Mouse (Mus musculus) kidney, postnatal 14 days (tissue): ENCODE measurements around the gene Sae1.

Source experiments
- DNase-seq: peaks from one replicate; pipeline ENCODE4 v3.0.0; 2022; ENCODE audit warnings: mixed read lengths

The Sae1 gene

DNA sequence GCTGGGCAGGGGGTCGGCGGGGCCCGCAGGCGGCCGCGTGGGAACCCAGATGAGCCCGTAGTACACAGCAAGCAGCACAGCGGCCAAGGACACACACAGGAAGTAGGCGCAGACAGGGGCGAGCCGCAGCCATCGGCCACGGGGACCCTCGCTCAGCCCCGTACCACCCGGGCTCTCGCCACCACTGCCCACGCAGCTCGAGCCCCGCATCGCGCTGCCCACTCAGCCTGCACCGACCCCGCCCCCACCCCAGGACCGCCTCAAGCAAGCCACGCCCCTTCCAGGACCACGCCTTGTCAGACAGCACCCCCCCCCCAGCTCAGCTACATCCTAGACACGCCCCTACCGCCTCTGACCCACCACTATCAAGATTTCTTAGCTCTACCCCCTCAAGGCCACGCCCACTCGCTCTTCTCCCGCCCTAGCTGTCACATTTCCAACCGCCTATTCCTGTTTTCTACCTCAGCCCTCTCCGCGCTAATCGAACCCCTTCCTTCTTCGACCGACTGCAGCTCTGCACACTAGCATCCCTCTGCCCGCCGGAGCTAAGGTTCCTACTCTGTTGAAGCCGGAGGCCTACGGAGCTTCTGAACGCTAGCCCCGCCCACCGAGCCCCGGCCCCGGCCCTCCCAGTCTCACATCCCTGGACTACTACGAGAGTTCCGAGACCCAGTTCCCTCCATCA, 114.4 kb downstream of the Sae1 start, which contains the start of gene Inafm1:
Gene Inafm1, minus strand, starts transcription at position 537 of the 685 bp plus-strand sequence.
- DNase-seq = peak; percentile 94

- peak; percentile 83 for DNase-seq
These were observed 114.9 kb downstream of the Sae1 start for GRCm38 (mm10) chr7:16272681-16273080.

DNA sequence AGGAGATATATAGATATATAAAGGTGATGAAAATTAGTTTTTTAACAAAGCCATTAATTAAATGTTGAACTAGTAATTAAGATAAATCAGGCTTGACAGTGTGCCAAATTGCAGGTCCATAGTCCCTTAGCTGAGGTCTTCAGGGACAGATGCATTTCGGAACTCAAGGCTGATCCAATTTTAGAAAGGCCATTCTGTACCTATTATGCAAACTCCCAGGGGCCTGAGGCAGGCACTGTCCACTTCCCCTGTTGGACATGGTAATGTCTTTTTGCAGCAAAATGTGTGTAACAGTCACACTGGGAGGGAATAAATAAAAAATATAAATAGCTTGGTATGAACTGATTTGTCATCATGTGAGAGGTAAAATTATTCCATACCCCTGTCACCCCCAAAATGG, 116.5 kb downstream of the Sae1 start:
- DNase-seq = no peak
